Mouse (Mus musculus) brain, embryonic 18.5 days (tissue): Measurements from ENCODE around the gene Kcna7.
"Not testable (repeated sequence)": the region's sequence is repeated elsewhere in the genome, so short reads cannot be mapped to it uniquely, and the experiment has no call there.

Source experiments
- DNase-seq: peaks from one replicate; pipeline ENCODE4 v3.0.0-alpha.2; 2012; ENCODE audit warnings: low read depth, low spot score

Kcna7 gene

GRCm38 (mm10) chr7:45395129-45395541 is 10.3 kb upstream of the Kcna7 start:
- DNase-seq = peak; percentile 71

GRCm38 (mm10) chr7:45395578-45396336 is 9.7 kb upstream of the Kcna7 start, which contains the start of gene Snrnp70:
Snrnp70 (minus strand) TSS chr7:45395742.
- DNase-seq = peak; percentile 100

- DNase-seq = not testable (repeated sequence)
Measured at GRCm38 (mm10) chr7:45396337-45396775, 9.1 kb upstream of the Kcna7 start.

GRCm38 (mm10) chr7:45396787-45397186 is 8.7 kb upstream of the Kcna7 start:
- no peak for DNase-seq

GRCm38 (mm10) chr7:45401521-45402085 is 3.9 kb upstream of the Kcna7 start:
- DNase-seq = no peak

GRCm38 (mm10) chr7:45403532-45404261 is 1.8 kb upstream of the Kcna7 start:
- no peak for DNase-seq

- DNase-seq = no peak
Measured at GRCm38 (mm10) chr7:45406157-45407156, 1.0 kb downstream of the Kcna7 start.

GRCm38 (mm10) chr7:45407836-45408235 is 2.4 kb downstream of the Kcna7 start:
- DNase-seq = no peak

GRCm38 (mm10) chr7:45408351-45408750 is 2.9 kb downstream of the Kcna7 start:
- no peak for DNase-seq

- no peak for DNase-seq
Measured at GRCm38 (mm10) chr7:45408949-45409348, 3.5 kb downstream of the Kcna7 start.

- no peak for DNase-seq
Measured at GRCm38 (mm10) chr7:45409497-45410163, 4.2 kb downstream of the Kcna7 start.

- no peak for DNase-seq
Measured at GRCm38 (mm10) chr7:45412421-45412820, 7.0 kb downstream of the Kcna7 start.

GRCm38 (mm10) chr7:45413113-45413863 is 7.8 kb downstream of the Kcna7 start, which contains the start of gene Ntf5:
Ntf5 (plus strand) TSS chr7:45413695.
- DNase-seq = no peak

- no peak for DNase-seq
Measured at GRCm38 (mm10) chr7:45413864-45414739, 8.6 kb downstream of the Kcna7 start.

- DNase-seq = no peak
Measured at GRCm38 (mm10) chr7:45414740-45415224, 9.3 kb downstream of the Kcna7 start.

- DNase-seq = no peak
Measured at GRCm38 (mm10) chr7:45415636-45416035, 10.2 kb downstream of the Kcna7 start.

GRCm38 (mm10) chr7:45417962-45418492 is 12.6 kb downstream of the Kcna7 start:
- DNase-seq = no peak

- DNase-seq = no peak
Measured at GRCm38 (mm10) chr7:45419859-45420614, 14.6 kb downstream of the Kcna7 start.
